Mouse (Mus musculus) cerebellum, adult 8-10 months (tissue): Measurements from ENCODE around the gene Pate4.
"Not testable (repeated sequence)": the region's sequence is repeated elsewhere in the genome, so short reads cannot be mapped to it uniquely, and the experiment has no call there.

Experiments used
- DNase-seq: peaks from one replicate; pipeline ENCODE4 v3.0.0; 2022

Gene Pate4

GRCm38 (mm10) chr9:35611841-35612240, at the start of gene Pate4:
Pate4 (minus strand) TSS chr9:35611941.
- DNase-seq: no peak

- no peak for DNase-seq
Observed at GRCm38 (mm10) chr9:35648102-35648501, 36.4 kb upstream of the Pate4 start, which contains the start of gene Pate3. Pate3 (minus strand) TSS chr9:35648202.

- DNase-seq: no peak
Observed at GRCm38 (mm10) chr9:35632981-35633380, 21.2 kb upstream of the Pate4 start.

- not testable (repeated sequence) for DNase-seq
Observed at GRCm38 (mm10) chr9:35616784-35617183, 5.0 kb upstream of the Pate4 start.

- DNase-seq: no peak
Observed at GRCm38 (mm10) chr9:35614005-35614404, 2.3 kb upstream of the Pate4 start.

GRCm38 (mm10) chr9:35607647-35608405, 3.9 kb downstream of the Pate4 start:
- no peak for DNase-seq

- DNase-seq: no peak
Observed at GRCm38 (mm10) chr9:35592903-35593302, 18.8 kb downstream of the Pate4 start.

- DNase-seq: no peak
Observed at GRCm38 (mm10) chr9:35587674-35588073, 24.1 kb downstream of the Pate4 start.

GRCm38 (mm10) chr9:35574416-35574815, 37.3 kb downstream of the Pate4 start:
- no peak for DNase-seq

GRCm38 (mm10) chr9:35570663-35571062, 41.1 kb downstream of the Pate4 start:
- DNase-seq: no peak

GRCm38 (mm10) chr9:35569571-35570534, 41.9 kb downstream of the Pate4 start, which contains the start of the genes Pate2 and Hyls1:
Pate2 (plus strand) TSS chr9:35570284.
Hyls1 (minus strand) TSS chr9:35570398.
- DNase-seq: peak; percentile 90

GRCm38 (mm10) chr9:35567995-35568394, 43.7 kb downstream of the Pate4 start:
- DNase-seq: no peak

- DNase-seq: no peak
Observed at GRCm38 (mm10) chr9:35564536-35565240, 47.1 kb downstream of the Pate4 start.

GRCm38 (mm10) chr9:35561583-35561982, 50.2 kb downstream of the Pate4 start:
- no peak for DNase-seq

GRCm38 (mm10) chr9:35561076-35561475, 50.7 kb downstream of the Pate4 start:
- DNase-seq: no peak

- peak; percentile 80 for DNase-seq
Observed at GRCm38 (mm10) chr9:35559009-35559890, 52.5 kb downstream of the Pate4 start.

- DNase-seq: peak; percentile 90
Observed at GRCm38 (mm10) chr9:35558257-35559008, 53.3 kb downstream of the Pate4 start, which contains the start of the genes Ddx25 and Pus3. Ddx25 (minus strand) TSS chr9:35558528. Pus3 (plus strand) TSS chr9:35558595.
